Mouse (Mus musculus): ENCODE measurements around the gene Map3k5. TPM values are rescaled to one million over a fixed set of nuclear protein-coding genes. Genes with fewer than 3 reads are reported as not detected.
A peak's percentile ranks its signal among the peaks of the same experiment; 100 is the strongest.

Map3k5 gene
- total and polyA plus RNA-seq, 3 experiments: 15.8 to 31.0 (median 27.6) TPM

DNA sequence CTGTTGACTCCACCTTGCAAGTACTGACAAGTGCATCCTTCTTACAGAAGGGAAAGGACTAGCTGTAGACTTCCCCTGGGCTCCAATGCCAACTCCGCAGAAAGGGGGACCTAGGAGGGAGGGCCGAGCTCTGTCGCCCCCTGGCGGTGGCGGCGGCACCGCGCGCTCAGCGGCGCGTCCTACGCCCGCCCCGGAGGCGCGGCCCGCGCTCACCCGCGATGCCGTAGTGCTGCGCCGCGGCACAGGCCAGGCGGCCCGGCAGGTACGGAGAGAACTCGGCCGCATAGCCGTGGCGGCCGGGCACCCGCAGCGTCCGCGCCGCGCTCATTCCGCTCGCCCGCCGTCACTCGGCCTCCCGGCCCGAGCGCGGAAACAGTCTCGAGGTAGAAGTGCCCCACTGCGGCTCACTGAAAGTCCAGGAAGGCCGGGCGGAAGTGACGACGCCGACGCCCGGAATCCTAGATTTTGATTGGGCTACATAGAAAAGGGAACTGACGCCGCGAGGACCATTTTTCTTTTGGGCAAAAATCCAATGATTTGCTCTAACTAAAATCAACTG, 26.9 kb upstream of the Map3k5 start, which contains the start of gene Pex7 (continued):
- TF ChIP-seq EP300 (IDR thresholded peaks at IDR 0.05; ENCODE audit: low read length) (no peak), MAZ (IDR thresholded peaks at IDR 0.05; ENCODE audit: low read depth, low read length) (no peak), E2F4 (IDR thresholded peaks at IDR 0.05; ENCODE audit: insufficient replicate concordance, low read depth, low read length) (no peak), POLR2AphosphoS2 (IDR thresholded peaks at IDR 0.05; ENCODE audit: low read depth, low read length) (no peak), GABPA (IDR thresholded peaks at IDR 0.05; ENCODE audit: insufficient replicate concordance, low read depth, low read length) (no peak), SIN3A (IDR thresholded peaks at IDR 0.05; ENCODE audit: low read length) (peak; percentile 29; the same call in 1 of the 2 replicates), RAD21 (IDR thresholded peaks at IDR 0.05; ENCODE audit: low read depth, low read length) (peak; percentile 47), ETS1 (conservative IDR thresholded peaks at IDR 0.05; ENCODE audit: low read depth, low read length) (no peak), HCFC1 (IDR thresholded peaks at IDR 0.05; ENCODE audit: low read depth, low read length) (peak; percentile 96), BHLHE40 (IDR thresholded peaks at IDR 0.05; ENCODE audit: low read depth, low read length) (0 out of 2 replicates have a peak, but pooled peaks have one; percentile 17)

DNA sequence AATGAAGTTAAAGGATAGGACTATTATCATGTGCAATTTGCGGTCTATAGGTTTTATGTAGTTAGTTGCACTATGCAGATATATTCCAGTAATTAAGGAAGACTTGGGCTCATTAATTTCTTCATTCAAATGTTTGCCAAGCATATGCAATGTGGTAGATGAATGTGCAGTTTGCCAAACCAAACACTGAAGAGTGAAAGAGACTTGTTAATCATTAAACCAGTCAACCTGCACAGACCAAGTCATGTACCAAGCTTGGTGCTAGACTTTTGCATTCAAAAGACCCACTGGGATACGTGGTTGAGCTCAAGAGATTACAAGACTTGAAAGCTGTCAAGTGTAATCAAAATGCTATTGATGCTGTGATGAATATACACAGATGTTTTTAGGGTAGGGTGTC, 26.2 kb upstream of the Map3k5 start:
- no peak for TF ChIP-seq GABPA (IDR thresholded peaks at IDR 0.05; ENCODE audit: insufficient replicate concordance, low read depth, low read length)
- no peak for TF ChIP-seq ELF1 (IDR thresholded peaks at IDR 0.05; ENCODE audit: low read depth, low read length)
- TF ChIP-seq HCFC1 (IDR thresholded peaks at IDR 0.05; ENCODE audit: low read depth, low read length): no peak
- TF ChIP-seq MAZ (IDR thresholded peaks at IDR 0.05; ENCODE audit: low read depth, low read length): no peak
- no peak for TF ChIP-seq ZNF384 (IDR thresholded peaks at IDR 0.05; ENCODE audit: low read depth, low read length)
- no peak for TF ChIP-seq BHLHE40 (IDR thresholded peaks at IDR 0.05; ENCODE audit: low read depth, low read length)
- TF ChIP-seq POLR2AphosphoS2 (IDR thresholded peaks at IDR 0.05; ENCODE audit: low read depth, low read length): no peak
- TF ChIP-seq KAT2A (IDR thresholded peaks at IDR 0.05; ENCODE audit: insufficient replicate concordance, low read length): no peak
- no peak for TF ChIP-seq EP300 (IDR thresholded peaks at IDR 0.05; ENCODE audit: low read length)
- TF ChIP-seq NRF1 (IDR thresholded peaks at IDR 0.05; ENCODE audit: low read depth, low read length): no peak
- no peak for TF ChIP-seq NELFE (IDR thresholded peaks at IDR 0.05; ENCODE audit: low read depth, low read length)
- no peak for TF ChIP-seq MAX (IDR thresholded peaks at IDR 0.05; ENCODE audit: low read length)
- H3K9me3 ChIP-seq (replicated peaks; ENCODE audit: low read length): no peaks in the 10 kb centered on the region
- in situ Hi-C loops (cut with MboI; ENCODE audit: low pct_ligation_motif_present, low pct_unique_long_range_greater_than_20kb, low sequenced_read_pairs) (no loop called here), dilution Hi-C loops (cut with MboI; ENCODE audit: extremely low pct_ligation_motif_present, extremely low pct_unique_long_range_greater_than_20kb, low sequenced_read_pairs) (no loop called here)
- DNase-seq (ENCODE audit: extremely low read depth): no peak
- peak overlapping the region; percentile 41; the same call in 1 of the 2 replicates for H3K4me2 ChIP-seq (ENCODE audit: insufficient read depth, low read depth, poor library complexity, severe bottlenecking)
- peaks cover 0 to 22% of the 10 kb centered on the region in 2 experiments for H3K36me3 ChIP-seq (replicated peaks in 1 of 2; ENCODE audit: control insufficient read depth in 1 of 2, insufficient read depth in 1 of 2, low read length in 1 of 2)
- no peaks in the 10 kb centered on the region for H3K79me2 ChIP-seq (replicated peaks; ENCODE audit: control insufficient read depth, extremely low read depth, insufficient read depth, poor library complexity, severe bottlenecking)
- H3K4me1 ChIP-seq (ENCODE audit: control insufficient read depth in 1 of 2, insufficient read depth in 2 of 2): peaks cover 0 to 27% of the 10 kb centered on the region in 2 experiments; a peak in 2 of 4 replicates
- H3K27me3 ChIP-seq (replicated peaks): no peaks in the 10 kb centered on the region
- no peak overlapping the region for H3K27ac ChIP-seq (ENCODE audit: insufficient read depth, low read depth)
- no peak overlapping the region for H3K4me3 ChIP-seq (replicated peaks in 1 of 3; ENCODE audit: low read depth in 2 of 3, low read length in 2 of 3, poor library complexity in 1 of 3)
- H3K9ac ChIP-seq (ENCODE audit: insufficient read depth, low read depth): no peak overlapping the region; the same call in 1 of the 2 replicates

- Histone ChIP-seq H3K9ac (ENCODE audit: insufficient read depth, low read depth) (no peak overlapping the region), H3K4me3 (replicated peaks in 1 of 3; ENCODE audit: low read depth in 2 of 3, low read length in 2 of 3, poor library complexity in 1 of 3) (no peak overlapping the region), H3K4me2 (ENCODE audit: insufficient read depth, low read depth, poor library complexity, severe bottlenecking) (no peak overlapping the region), H3K36me3 (replicated peaks in 1 of 2; ENCODE audit: control insufficient read depth in 1 of 2, insufficient read depth in 1 of 2, low read length in 1 of 2) (peaks cover 0 to 4% of the 10 kb centered on the region in 2 experiments), H3K4me1 (ENCODE audit: control insufficient read depth in 1 of 2, insufficient read depth in 2 of 2) (peaks cover 4 to 38% of the 10 kb centered on the region in 2 experiments; a peak in 3 of 4 replicates), H3K79me2 (replicated peaks; ENCODE audit: control insufficient read depth, extremely low read depth, insufficient read depth, poor library complexity, severe bottlenecking) (no peaks in the 10 kb centered on the region), H3K9me3 (replicated peaks; ENCODE audit: low read length) (no peaks in the 10 kb centered on the region), H3K27me3 (replicated peaks) (no peaks in the 10 kb centered on the region), H3K27ac (ENCODE audit: insufficient read depth, low read depth) (no peak overlapping the region)
- in situ Hi-C loops (cut with MboI; ENCODE audit: low pct_ligation_motif_present, low pct_unique_long_range_greater_than_20kb, low sequenced_read_pairs) (no loop called here), dilution Hi-C loops (cut with MboI; ENCODE audit: extremely low pct_ligation_motif_present, extremely low pct_unique_long_range_greater_than_20kb, low sequenced_read_pairs) (no loop called here)
- no peak for TF ChIP-seq RCOR1 (conservative IDR thresholded peaks at IDR 0.05; ENCODE audit: low read depth, low read length)
- TF ChIP-seq TBP (conservative IDR thresholded peaks at IDR 0.05; ENCODE audit: low read depth, low read length): no peak
- TF ChIP-seq SIN3A (IDR thresholded peaks at IDR 0.05; ENCODE audit: low read length): no peak
- TF ChIP-seq MAFK (IDR thresholded peaks at IDR 0.05; ENCODE audit: insufficient replicate concordance, low read length): no peak
- no peak for TF ChIP-seq SMC3 (IDR thresholded peaks at IDR 0.05; ENCODE audit: low read depth, low read length)
- TF ChIP-seq E2F4 (IDR thresholded peaks at IDR 0.05; ENCODE audit: insufficient replicate concordance, low read depth, low read length): no peak
- TF ChIP-seq ETS1 (conservative IDR thresholded peaks at IDR 0.05; ENCODE audit: low read depth, low read length): no peak
- no peak for TF ChIP-seq USF1 (IDR thresholded peaks at IDR 0.05; ENCODE audit: low read depth, low read length)
- TF ChIP-seq MAX (IDR thresholded peaks at IDR 0.05; ENCODE audit: low read length): no peak
- no peak for TF ChIP-seq USF2 (conservative IDR thresholded peaks at IDR 0.05; ENCODE audit: low read depth, low read length)
- no peak for TF ChIP-seq GABPA (IDR thresholded peaks at IDR 0.05; ENCODE audit: insufficient replicate concordance, low read depth, low read length)
- TF ChIP-seq CHD2 (IDR thresholded peaks at IDR 0.05; ENCODE audit: low read length): no peak
- DNase-seq (ENCODE audit: extremely low read depth): no peak
Observed at GRCm38 (mm10) chr10:19910516-19910915, 23.8 kb upstream of the Map3k5 start.

All from CH12.LX (cell line).